Mouse (Mus musculus) ES-Bruce4 (cell line): ENCODE data around the gene Gm28539. TPM values are rescaled to one million over a fixed set of nuclear protein-coding genes. Genes with fewer than 3 reads are reported as not detected.
"Not testable (repeated sequence)": the region's sequence is repeated elsewhere in the genome, so short reads cannot be mapped to it uniquely, and the experiment has no call there.

Source experiments
- H3K27ac ChIP-seq: 2 replicates; pipeline ENCODE4 v1.5.1; 2012; ENCODE audit warnings: low read length, inconsistent platforms; ENCODE audit not compliant: insufficient read depth
- H3K27me3 ChIP-seq: 2 replicates; pipeline ENCODE4 v1.6.1; 2012; ENCODE audit warnings: mild to moderate bottlenecking, low read length, inconsistent platforms; ENCODE audit not compliant: control insufficient read depth, poor library complexity, insufficient read depth, severe bottlenecking
- H3K36me3 ChIP-seq: 2 replicates; pipeline ENCODE4 v1.6.1; 2012; ENCODE audit warnings: inconsistent platforms, mild to moderate bottlenecking, low read length, moderate library complexity; ENCODE audit not compliant: control insufficient read depth, poor library complexity, insufficient read depth, severe bottlenecking
- H3K4me1 ChIP-seq: one replicate; pipeline ENCODE4 v1.8.1; 2011; ENCODE audit warnings: low read length; ENCODE audit not compliant: control insufficient read depth, insufficient read depth
- H3K4me3 ChIP-seq: 2 replicates; pipeline ENCODE4 v1.5.1; 2011; ENCODE audit warnings: low read depth, mild to moderate bottlenecking, low read length
- H3K9ac ChIP-seq: 2 replicates; pipeline ENCODE4 v1.6.1; 2012; ENCODE audit warnings: low read depth, mild to moderate bottlenecking, inconsistent platforms; ENCODE audit not compliant: poor library complexity, severe bottlenecking
- H3K9me3 ChIP-seq: replicated peaks from 2 replicates; pipeline ENCODE4 v1.6.1; 2012; ENCODE audit warnings: mild to moderate bottlenecking, low read length, inconsistent platforms; ENCODE audit not compliant: control insufficient read depth, poor library complexity, insufficient read depth, severe bottlenecking
- CTCF ChIP-seq: IDR thresholded peaks from one replicate; pipeline ENCODE4 v1.8.1; 2011; ENCODE audit warnings: low read depth, low read length
- EP300 ChIP-seq: IDR thresholded peaks from 2 replicates; pipeline ENCODE4 v1.6.1; 2011; ENCODE audit warnings: low read depth, low read length; ENCODE audit not compliant: insufficient read depth
- POLR2A ChIP-seq: IDR thresholded peaks from one replicate; pipeline ENCODE4 v1.8.1; 2011; ENCODE audit warnings: low read length; ENCODE audit not compliant: insufficient read depth
- polyA plus RNA-seq: library from polyadenylated mRNA; stranded (reverse); fragments of >200 nt; gene quantifications from 2 replicates; pipeline ENCODE4 v1.2.4, GENCODE M21; 2011; ENCODE audit warnings: low read depth; ENCODE audit not compliant: missing spikeins, insufficient read depth, insufficient read length

Gm28539 gene
- polyA plus RNA-seq, 1 experiment, result 4.3 TPM

GRCm38 (mm10) chr16:18963486-18963885 lies 127.1 kb downstream of the Gm28539 start:
- Histone ChIP-seq H3K27me3 (peaks cover 2% of the 10 kb centered on the region; the same call in 1 of the 2 replicates), H3K9ac (no peak overlapping the region), H3K9me3 (peaks cover 9% of the 10 kb centered on the region; the same call in 1 of the 2 replicates), H3K27ac (no peak overlapping the region), H3K4me3 (no peak overlapping the region), H3K36me3 (peaks cover 25% of the 10 kb centered on the region), H3K4me1 (no peaks in the 10 kb centered on the region)
- TF ChIP-seq EP300, result no peak
- TF ChIP-seq POLR2A, result no peak
- TF ChIP-seq CTCF, result no peak

GRCm38 (mm10) chr16:18969420-18970128 lies 133.2 kb downstream of the Gm28539 start:
- H3K4me1 ChIP-seq, result no peaks in the 10 kb centered on the region
- H3K27me3 ChIP-seq, result no peaks in the 10 kb centered on the region
- no peak overlapping the region for H3K27ac ChIP-seq
- peaks cover 21% of the 10 kb centered on the region for H3K36me3 ChIP-seq
- TF ChIP-seq POLR2A (no peak), CTCF (no peak), EP300 (no peak)
- no peak overlapping the region for H3K4me3 ChIP-seq
- no peaks in the 10 kb centered on the region for H3K9me3 ChIP-seq
- H3K9ac ChIP-seq, result no peak overlapping the region

GRCm38 (mm10) chr16:18970837-18971236 lies 134.5 kb downstream of the Gm28539 start:
- Histone ChIP-seq H3K4me3 (no peak overlapping the region), H3K9ac (no peak overlapping the region), H3K27me3 (no peaks in the 10 kb centered on the region), H3K36me3 (peaks cover 21% of the 10 kb centered on the region), H3K9me3 (no peaks in the 10 kb centered on the region), H3K4me1 (no peaks in the 10 kb centered on the region), H3K27ac (no peak overlapping the region)
- TF ChIP-seq CTCF (no peak), POLR2A (no peak), EP300 (no peak)

GRCm38 (mm10) chr16:18975665-18976064 lies 139.3 kb downstream of the Gm28539 start:
- not testable (repeated sequence) for H3K27ac ChIP-seq, H3K36me3 ChIP-seq, H3K27me3 ChIP-seq, H3K9ac ChIP-seq, H3K4me1 ChIP-seq, H3K9me3 ChIP-seq
- TF ChIP-seq CTCF, result peak; percentile 33
- peak overlapping the region; percentile 23 for H3K4me3 ChIP-seq

GRCm38 (mm10) chr16:18976315-18976714 lies 139.9 kb downstream of the Gm28539 start:
- H3K27ac ChIP-seq, result no peak overlapping the region
- no peaks in the 10 kb centered on the region for H3K36me3 ChIP-seq
- peaks cover 8% of the 10 kb centered on the region; the same call in 1 of the 2 replicates for H3K9me3 ChIP-seq
- no peak for TF ChIP-seq POLR2A
- TF ChIP-seq EP300, result no peak
- no peak for TF ChIP-seq CTCF
- H3K4me1 ChIP-seq, result no peaks in the 10 kb centered on the region
- peak overlapping the region; percentile 38 for H3K4me3 ChIP-seq
- no peak overlapping the region for H3K9ac ChIP-seq
- no peaks in the 10 kb centered on the region for H3K27me3 ChIP-seq

GRCm38 (mm10) chr16:18986381-18986780 lies 150.0 kb downstream of the Gm28539 start:
- H3K27me3 ChIP-seq, result no peaks in the 10 kb centered on the region
- H3K9ac ChIP-seq, result no peak overlapping the region
- TF ChIP-seq EP300, result no peak
- TF ChIP-seq CTCF, result no peak
- TF ChIP-seq POLR2A, result no peak
- H3K4me3 ChIP-seq, result no peak overlapping the region
- no peaks in the 10 kb centered on the region for H3K4me1 ChIP-seq
- no peak overlapping the region for H3K27ac ChIP-seq
- no peaks in the 10 kb centered on the region; the same call in 1 of the 2 replicates for H3K9me3 ChIP-seq
- no peaks in the 10 kb centered on the region for H3K36me3 ChIP-seq
